Mouse (Mus musculus) layer of hippocampus, adult 8-10 months (tissue): Measurements from ENCODE around the gene Spns3. TPM values are rescaled to one million over a fixed set of nuclear protein-coding genes. Genes with fewer than 3 reads are reported as not detected.
A peak's percentile ranks its signal among the peaks of the same experiment; 100 is the strongest.

Experiments used
- DNase-seq, 2 experiments: peaks; one replicate each; pipeline ENCODE4 v3.0.0; 2022; ENCODE audit warnings: low spot score in 2 of 2
- total RNA-seq, 4 experiments: library from RNA; stranded (reverse); gene quantifications; 2 replicates each; pipeline ENCODE4 v1.2.4; 2022

Spns3 gene
- total RNA-seq, 4 experiments from 2014 or later: 0.33 to 0.58 (median 0.48) TPM

- peak; percentile 81 to 86 for DNase-seq
Observed at GRCm38 (mm10) chr11:72455694-72456093, 94.6 kb downstream of the Spns3 start.

GRCm38 (mm10) chr11:72453105-72453953 lies 97.0 kb downstream of the Spns3 start:
- no peak for DNase-seq

GRCm38 (mm10) chr11:72452140-72452665 lies 98.1 kb downstream of the Spns3 start:
- no peak for DNase-seq

- no peak for DNase-seq
Observed at GRCm38 (mm10) chr11:72447475-72447874, 102.8 kb downstream of the Spns3 start.

- no peak for DNase-seq
Observed at GRCm38 (mm10) chr11:72446311-72447105, 103.8 kb downstream of the Spns3 start.

Other genes starting within 250 kb of the Spns3 start
- gene Xaf1, start 248.9 kb downstream of the Spns3 start, total RNA-seq: 10 to 100 TPM in 2 of 4 experiments, 1 to 10 TPM in 2; 7.5 to 16.5 (median 10.7) TPM
- not detected for gene Fbxo39, start 236.1 kb downstream of the Spns3 start, total RNA-seq
- gene Tekt1, start 188.1 kb downstream of the Spns3 start, total RNA-seq: 1 to 10 TPM; 1.7 to 3.8 (median 3.3) TPM
- gene Smtnl2, start 138.8 kb downstream of the Spns3 start, total RNA-seq: 1 to 10 TPM; 1.3 to 3.9 (median 2.0) TPM
- under 1 TPM in 1 of 4 experiments, not detected in 3; 0.23 TPM for gene Ggt6, start 115.0 kb downstream of the Spns3 start, total RNA-seq
- gene Mybbp1a, start 109.2 kb downstream of the Spns3 start, total RNA-seq: 10 to 100 TPM; 55.2 to 64.5 (median 57.8) TPM
- 100 to 1,000 TPM in 1 of 4 experiments, 10 to 100 TPM in 3; 84.0 to 104 (median 92.3) TPM for gene Spns2, start 60.6 kb downstream of the Spns3 start, total RNA-seq
- 10 to 100 TPM; 36.8 to 44.5 (median 40.5) TPM for gene Ube2g1, start 56.8 kb upstream of the Spns3 start, total RNA-seq
- gene Ankfy1, start 139.5 kb upstream of the Spns3 start, total RNA-seq: 10 to 100 TPM; 35.8 to 46.2 (median 41.8) TPM
- 10 to 100 TPM; 17.3 to 19.6 (median 18.8) TPM for gene Cyb5d2, start 245.6 kb upstream of the Spns3 start, total RNA-seq
- gene Zzef1, start 245.7 kb upstream of the Spns3 start, total RNA-seq: 10 to 100 TPM; 41.5 to 51.8 (median 45.2) TPM